Mouse (Mus musculus) thymus, adult 18-20 months (tissue): ENCODE results near the gene Ergic1.

ENCODE experiments used
- DNase-seq, 2 experiments: peaks; one replicate each; pipeline ENCODE4 v3.0.0; 2022; ENCODE audit warnings: mixed read lengths in 2 of 2

The Ergic1 gene

GRCm38 (mm10) chr17:26633926-26634325 lies 72.6 kb downstream of the Ergic1 start:
- DNase-seq, result no peak

- no peak for DNase-seq
These were observed 73.2 kb downstream of the Ergic1 start for GRCm38 (mm10) chr17:26634539-26634938.

GRCm38 (mm10) chr17:26635951-26636350 lies 74.7 kb downstream of the Ergic1 start:
- DNase-seq, result no peak

- no peak for DNase-seq
These were observed 76.6 kb downstream of the Ergic1 start for GRCm38 (mm10) chr17:26637851-26638250.

- peak; percentile 18 to 32 for DNase-seq
These were observed 77.4 kb downstream of the Ergic1 start for GRCm38 (mm10) chr17:26638655-26639054.

- no peak for DNase-seq
These were observed 78.5 kb downstream of the Ergic1 start for GRCm38 (mm10) chr17:26639791-26640190.

GRCm38 (mm10) chr17:26640286-26640740 lies 79.0 kb downstream of the Ergic1 start:
- DNase-seq, result no peak

GRCm38 (mm10) chr17:26643456-26643855 lies 82.2 kb downstream of the Ergic1 start:
- DNase-seq, result no peak

GRCm38 (mm10) chr17:26643993-26644392 lies 82.7 kb downstream of the Ergic1 start:
- DNase-seq, result no peak

GRCm38 (mm10) chr17:26644509-26645410 lies 83.5 kb downstream of the Ergic1 start:
- no peak for DNase-seq

GRCm38 (mm10) chr17:26645411-26645854 lies 84.1 kb downstream of the Ergic1 start:
- no peak for DNase-seq

GRCm38 (mm10) chr17:26647283-26647682 lies 86.0 kb downstream of the Ergic1 start:
- DNase-seq, result no peak

- no peak for DNase-seq
These were observed 88.3 kb downstream of the Ergic1 start for GRCm38 (mm10) chr17:26649565-26649964.

GRCm38 (mm10) chr17:26650451-26651363 lies 89.4 kb downstream of the Ergic1 start:
- no peak for DNase-seq

- DNase-seq, result no peak
These were observed 97.7 kb downstream of the Ergic1 start for GRCm38 (mm10) chr17:26658854-26659572.

- no peak for DNase-seq
These were observed 98.3 kb downstream of the Ergic1 start for GRCm38 (mm10) chr17:26659573-26659915.

GRCm38 (mm10) chr17:26660192-26660912 lies 99.1 kb downstream of the Ergic1 start:
- peak; percentile 54 to 65 for DNase-seq

GRCm38 (mm10) chr17:26662204-26662603 lies 100.9 kb downstream of the Ergic1 start:
- no peak for DNase-seq

GRCm38 (mm10) chr17:26662978-26663683 lies 101.8 kb downstream of the Ergic1 start, which contains the start of gene Atp6v0e:
Gene Atp6v0e (plus strand): TSS chr17:26663231.
- peak; percentile 81 to 85 for DNase-seq

- DNase-seq, result no peak
These were observed 104.3 kb downstream of the Ergic1 start for GRCm38 (mm10) chr17:26665600-26665999.

GRCm38 (mm10) chr17:26671268-26671667 lies 110.0 kb downstream of the Ergic1 start:
- no peak for DNase-seq
